Mouse (Mus musculus): ENCODE measurements around the gene Cox4i2. TPM values are rescaled to one million over a fixed set of nuclear protein-coding genes. Genes with fewer than 3 reads are reported as not detected.

Cox4i2 gene
- polyA plus RNA-seq, 1 experiment, result 6.9 TPM

DNA sequence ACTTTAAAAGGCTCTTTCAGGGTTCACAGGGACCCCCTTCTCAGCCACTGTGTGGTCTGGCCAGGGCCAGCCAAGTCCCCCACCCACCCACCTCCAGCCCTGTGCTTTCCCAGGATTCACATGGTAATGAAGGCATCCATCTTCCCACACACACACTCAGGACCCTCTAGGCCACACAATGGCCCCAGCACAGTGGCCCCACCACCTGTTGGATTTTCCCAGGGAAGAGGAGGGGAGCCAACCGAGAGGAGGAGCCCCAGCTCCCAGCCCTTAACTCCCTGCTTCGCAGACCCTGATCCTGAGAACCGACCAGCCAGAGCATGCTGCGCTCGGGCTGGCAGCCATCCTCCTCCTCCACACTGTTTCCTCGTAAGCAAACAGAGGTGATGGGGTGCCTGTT, 35.9 kb upstream of the Cox4i2 start:
- H3K27ac ChIP-seq (ENCODE audit: insufficient read depth, low read length), result no peak overlapping the region
- H3K4me1 ChIP-seq (ENCODE audit: control insufficient read depth, insufficient read depth, low read length), result no peaks in the 10 kb centered on the region
- no peak overlapping the region for H3K4me3 ChIP-seq (ENCODE audit: insufficient read depth, low read length)
- TF ChIP-seq POLR2A (IDR thresholded peaks at IDR 0.05; ENCODE audit: extremely low read depth, insufficient read depth, low read length) (no peak), CTCF (IDR thresholded peaks at IDR 0.05; ENCODE audit: extremely low read depth, insufficient read depth, low read length) (no peak)

GRCm38 (mm10) chr2:152723651-152724331, 30.2 kb upstream of the Cox4i2 start:
- no peak overlapping the region for H3K27ac ChIP-seq (ENCODE audit: insufficient read depth, low read length)
- TF ChIP-seq POLR2A (IDR thresholded peaks at IDR 0.05; ENCODE audit: extremely low read depth, insufficient read depth, low read length) (no peak), CTCF (IDR thresholded peaks at IDR 0.05; ENCODE audit: extremely low read depth, insufficient read depth, low read length) (no peak)
- H3K4me3 ChIP-seq (ENCODE audit: insufficient read depth, low read length), result no peak overlapping the region
- H3K4me1 ChIP-seq (ENCODE audit: control insufficient read depth, insufficient read depth, low read length), result no peaks in the 10 kb centered on the region

- Histone ChIP-seq H3K4me1 (ENCODE audit: control insufficient read depth, insufficient read depth, low read length) (no peaks in the 10 kb centered on the region), H3K4me3 (ENCODE audit: insufficient read depth, low read length) (no peak overlapping the region), H3K27ac (ENCODE audit: insufficient read depth, low read length) (no peak overlapping the region)
- TF ChIP-seq POLR2A (IDR thresholded peaks at IDR 0.05; ENCODE audit: extremely low read depth, insufficient read depth, low read length), result no peak
Measured at GRCm38 (mm10) chr2:152724332-152724723, 29.6 kb upstream of the Cox4i2 start.

DNA sequence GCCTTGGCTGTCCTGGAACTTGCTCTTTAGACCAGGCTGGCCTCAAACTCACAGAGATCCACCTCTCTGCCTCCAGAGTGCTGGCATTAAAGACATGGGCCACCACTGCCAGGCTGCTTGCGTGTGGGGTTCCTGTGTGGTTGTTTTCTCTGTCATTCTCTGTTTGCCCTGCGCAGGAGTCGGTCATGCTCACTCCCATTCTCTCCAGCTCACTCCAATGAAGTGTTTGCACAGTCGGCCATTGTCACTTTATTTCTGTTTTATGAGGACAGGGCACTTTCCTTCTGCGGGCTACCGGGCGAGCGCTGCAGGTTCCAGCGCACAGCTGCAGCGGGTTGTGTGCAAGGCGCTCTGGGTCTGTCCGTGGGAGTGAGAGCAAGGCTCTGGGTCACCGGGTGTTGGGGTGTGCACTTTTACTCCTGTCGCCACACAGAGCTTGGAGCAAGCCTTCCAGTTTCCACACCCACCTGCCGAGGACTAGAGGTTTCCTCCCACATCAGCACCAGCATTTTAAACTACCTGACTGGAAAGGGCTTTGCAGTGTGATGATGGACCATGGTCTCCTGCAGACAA, 28.7 kb upstream of the Cox4i2 start:
- TF ChIP-seq POLR2A (IDR thresholded peaks at IDR 0.05; ENCODE audit: extremely low read depth, insufficient read depth, low read length), result no peak
- no peak for TF ChIP-seq CTCF (IDR thresholded peaks at IDR 0.05; ENCODE audit: extremely low read depth, insufficient read depth, low read length)
- Histone ChIP-seq H3K4me1 (ENCODE audit: control insufficient read depth, insufficient read depth, low read length) (no peaks in the 10 kb centered on the region; the same call in 1 of the 2 replicates), H3K27ac (ENCODE audit: insufficient read depth, low read length) (no peak overlapping the region), H3K4me3 (ENCODE audit: insufficient read depth, low read length) (no peak overlapping the region)

GRCm38 (mm10) chr2:152726213-152726612, 27.8 kb upstream of the Cox4i2 start:
- Histone ChIP-seq H3K4me3 (ENCODE audit: insufficient read depth, low read length) (no peak overlapping the region), H3K27ac (ENCODE audit: insufficient read depth, low read length) (peak overlapping the region; percentile 37; the same call in 1 of the 2 replicates), H3K4me1 (ENCODE audit: control insufficient read depth, insufficient read depth, low read length) (no peaks in the 10 kb centered on the region; the same call in 1 of the 2 replicates)
- TF ChIP-seq CTCF (IDR thresholded peaks at IDR 0.05; ENCODE audit: extremely low read depth, insufficient read depth, low read length), result no peak

- Histone ChIP-seq H3K27ac (ENCODE audit: insufficient read depth, low read length) (peak overlapping the region; percentile 59), H3K4me3 (ENCODE audit: insufficient read depth, low read length) (no peak overlapping the region), H3K4me1 (ENCODE audit: control insufficient read depth, insufficient read depth, low read length) (no peaks in the 10 kb centered on the region; the same call in 1 of the 2 replicates)
- TF ChIP-seq CTCF (IDR thresholded peaks at IDR 0.05; ENCODE audit: extremely low read depth, insufficient read depth, low read length), result no peak
- no peak for TF ChIP-seq POLR2A (IDR thresholded peaks at IDR 0.05; ENCODE audit: extremely low read depth, insufficient read depth, low read length)
Measured at GRCm38 (mm10) chr2:152726751-152727335, 27.1 kb upstream of the Cox4i2 start.

DNA sequence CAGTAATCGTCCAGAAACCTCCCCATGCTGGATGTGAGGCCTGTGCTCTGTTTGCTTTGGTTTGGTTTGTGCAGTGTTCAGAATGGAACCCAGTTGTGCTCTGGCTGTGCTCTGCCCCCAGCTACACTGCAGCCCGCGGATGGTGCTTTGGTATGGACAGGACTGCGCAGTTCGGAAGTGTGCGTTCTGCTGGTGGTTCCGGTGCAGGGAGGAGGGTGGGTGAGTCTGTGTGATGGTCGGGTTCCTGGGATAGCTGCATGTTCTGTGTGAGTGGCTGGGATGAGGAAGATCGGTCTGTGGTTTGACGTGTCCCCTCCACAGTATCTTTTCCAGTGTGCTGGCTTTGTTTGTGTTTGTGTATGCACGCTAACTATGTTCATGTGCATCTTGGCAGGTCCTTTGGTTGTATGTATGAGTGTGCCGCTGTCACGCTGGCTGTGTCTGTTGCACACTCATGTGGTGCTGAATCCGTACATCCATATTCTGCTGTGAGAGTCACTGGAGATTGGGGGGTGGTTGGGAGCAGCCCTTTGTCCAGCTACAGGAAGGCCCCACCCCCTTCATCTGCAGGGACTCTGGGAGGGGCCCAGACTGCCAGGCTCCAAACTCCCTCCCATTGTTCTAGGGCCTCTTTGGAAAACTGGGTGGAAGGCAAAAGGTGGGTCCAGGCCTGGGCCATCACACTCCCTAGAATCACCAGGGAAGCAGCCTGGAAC, 26.0 kb upstream of the Cox4i2 start:
- H3K27ac ChIP-seq (ENCODE audit: insufficient read depth, low read length), result peak overlapping the region; percentile 79
- no peaks in the 10 kb centered on the region; the same call in 1 of the 2 replicates for H3K4me1 ChIP-seq (ENCODE audit: control insufficient read depth, insufficient read depth, low read length)
- TF ChIP-seq POLR2A (IDR thresholded peaks at IDR 0.05; ENCODE audit: extremely low read depth, insufficient read depth, low read length) (0 out of 2 replicates have a peak, but pooled peaks have one; percentile 22), CTCF (IDR thresholded peaks at IDR 0.05; ENCODE audit: extremely low read depth, insufficient read depth, low read length) (no peak)
- no peak overlapping the region for H3K4me3 ChIP-seq (ENCODE audit: insufficient read depth, low read length)

GRCm38 (mm10) chr2:152728594-152728993, 25.4 kb upstream of the Cox4i2 start:
- TF ChIP-seq POLR2A (IDR thresholded peaks at IDR 0.05; ENCODE audit: extremely low read depth, insufficient read depth, low read length) (no peak), CTCF (IDR thresholded peaks at IDR 0.05; ENCODE audit: extremely low read depth, insufficient read depth, low read length) (no peak)

DNA sequence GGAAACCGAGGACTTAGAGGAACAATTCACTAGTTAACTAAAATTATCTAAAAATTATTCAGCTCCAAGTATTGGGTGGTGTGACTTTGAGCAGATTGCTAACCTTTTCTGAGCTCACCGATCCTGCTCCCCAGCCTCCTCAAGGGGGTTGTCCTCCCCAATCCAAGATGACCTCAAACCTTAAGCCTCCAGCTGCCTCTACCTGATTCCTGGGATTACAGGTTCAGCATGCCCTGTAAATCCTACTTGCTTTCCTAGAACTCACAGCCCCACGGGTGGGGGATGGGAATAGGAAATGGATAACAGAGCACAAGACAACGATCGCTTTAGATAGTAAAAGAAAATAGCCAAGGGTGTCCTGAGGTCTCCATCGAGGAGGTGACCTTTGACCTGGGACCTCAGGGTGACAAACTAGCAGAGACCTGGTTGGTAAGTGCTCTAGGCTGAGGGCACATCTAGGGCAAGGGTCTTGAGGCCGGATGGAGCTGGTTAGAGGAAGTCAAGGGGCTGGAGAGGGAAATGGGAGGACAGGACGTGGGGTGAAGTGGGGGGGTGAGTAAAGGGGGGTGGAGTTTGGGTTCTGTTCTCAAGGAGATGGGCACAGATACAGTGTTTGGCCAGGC, 24.8 kb upstream of the Cox4i2 start:
- no peak for TF ChIP-seq CTCF (IDR thresholded peaks at IDR 0.05; ENCODE audit: extremely low read depth, insufficient read depth, low read length)
- TF ChIP-seq POLR2A (IDR thresholded peaks at IDR 0.05; ENCODE audit: extremely low read depth, insufficient read depth, low read length), result no peak
- H3K4me1 ChIP-seq (ENCODE audit: control insufficient read depth, insufficient read depth, low read length), result no peaks in the 10 kb centered on the region; the same call in 1 of the 2 replicates
- peak overlapping the region; percentile 79; the same call in 1 of the 2 replicates for H3K27ac ChIP-seq (ENCODE audit: insufficient read depth, low read length)
- no peak overlapping the region for H3K4me3 ChIP-seq (ENCODE audit: insufficient read depth, low read length)

More at GRCm38 (mm10) chr2:152728594-152728993, 25.4 kb upstream of the Cox4i2 start:
- Histone ChIP-seq H3K4me3 (ENCODE audit: insufficient read depth, low read length) (no peak overlapping the region), H3K27ac (ENCODE audit: insufficient read depth, low read length) (peak overlapping the region; percentile 79), H3K4me1 (ENCODE audit: control insufficient read depth, insufficient read depth, low read length) (no peaks in the 10 kb centered on the region; the same call in 1 of the 2 replicates)
